Mouse (Mus musculus) midbrain, embryonic 15.5 days (tissue): ENCODE results near the gene Prol1. TPM values are rescaled to one million over a fixed set of nuclear protein-coding genes. Genes with fewer than 3 reads are reported as not detected.
"Not testable (repeated sequence)": the region's sequence is repeated elsewhere in the genome, so short reads cannot be mapped to it uniquely, and the experiment has no call there.

Experiments
- ATAC-seq: fragments of 200-750 bp; cut with Nextera tagmentation; replicated peaks from 2 replicates; pipeline ENCODE4 v1.8.0; 2017; ENCODE audit warnings: moderate TSS enrichment
- H3K27ac ChIP-seq: fragments of 300-500 bp; sonication (generic); 2 replicates; pipeline ENCODE4 v1.5.1; 2015; ENCODE audit warnings: mild to moderate bottlenecking, inconsistent platforms
- H3K27me3 ChIP-seq: fragments of 300-500 bp; sonication (generic); replicated peaks from 2 replicates; pipeline ENCODE4 v1.6.1; 2015; ENCODE audit warnings: inconsistent platforms
- H3K36me3 ChIP-seq: fragments of 300-500 bp; sonication (generic); replicated peaks from 2 replicates; pipeline ENCODE4 v1.6.1; 2015; ENCODE audit warnings: inconsistent platforms
- H3K4me1 ChIP-seq: fragments of 300-500 bp; sonication (generic); 2 replicates; pipeline ENCODE4 v1.6.1; 2015; ENCODE audit warnings: inconsistent platforms
- H3K4me2 ChIP-seq: fragments of 300-500 bp; sonication (generic); 2 replicates; pipeline ENCODE4 v1.6.1; 2015; ENCODE audit warnings: inconsistent platforms, mild to moderate bottlenecking, moderate library complexity
- H3K4me3 ChIP-seq: fragments of 300-500 bp; sonication (generic); 2 replicates; pipeline ENCODE4 v1.5.1; 2015; ENCODE audit warnings: mild to moderate bottlenecking, inconsistent platforms
- H3K9ac ChIP-seq: fragments of 300-500 bp; sonication (generic); 2 replicates; pipeline ENCODE4 v1.6.1; 2015; ENCODE audit warnings: mild to moderate bottlenecking, inconsistent platforms
- H3K9me3 ChIP-seq: fragments of 300-500 bp; sonication (generic); 2 replicates; pipeline ENCODE4 v1.6.1; 2016; ENCODE audit warnings: inconsistent platforms
- WGBS: fragments of 180-500 bp; shearing (Covaris S2); methylation state at CpG from one replicate; pipeline ENCODE4 v1.1.7; 2015; ENCODE audit warnings: mixed read lengths; 5-methylcytosine and 5-hydroxymethylcytosine counted together
- polyA plus RNA-seq: library from polyadenylated mRNA; unstranded; fragments of >200 nt; fragmentation: Nextera tagmentation; extraction: Ambion mirVana; gene quantifications from 2 replicates; pipeline ENCODE4 v1.2.1, GENCODE M21; 2015

The Prol1 gene
- polyA plus RNA-seq = not detected in 2 replicates

- Histone ChIP-seq H3K9me3 (no peaks in the 10 kb centered on the region), H3K4me3 (no peak within 1 kb of the TSS), H3K9ac (no peak within 1 kb of the TSS), H3K4me1 (no peaks in the 10 kb centered on the region), H3K36me3 (no peaks in the 10 kb centered on the region), H3K27ac (no peak within 1 kb of the TSS), H3K4me2 (no peak within 1 kb of the TSS), H3K27me3 (no peaks in the 10 kb centered on the region)
- ATAC-seq = no peak
- WGBS = 94% methylated on average over 1 of the region's 1 CpGs
Measured at GRCm38 (mm10) chr5:88317012-88317411, at the start of gene Prol1. TSS of gene Prol1 (plus strand) at chr5:88317312.

- Histone ChIP-seq H3K27me3 (no peaks in the 10 kb centered on the region), H3K9me3 (no peaks in the 10 kb centered on the region), H3K9ac (no peak within 1 kb of the TSS), H3K4me2 (no peak within 1 kb of the TSS), H3K36me3 (no peaks in the 10 kb centered on the region), H3K4me1 (no peaks in the 10 kb centered on the region), H3K4me3 (no peak within 1 kb of the TSS), H3K27ac (no peak within 1 kb of the TSS)
- 71% methylated on average over 1 of the region's 1 CpGs for WGBS
- ATAC-seq = no peak
Measured at GRCm38 (mm10) chr5:88268619-88269018, 48.5 kb upstream of the Prol1 start, which contains the start of gene Gm7714. TSS of gene Gm7714 (plus strand) at chr5:88268919.

- not testable (repeated sequence) for H3K4me2 ChIP-seq, H3K4me3 ChIP-seq, ATAC-seq, H3K9me3 ChIP-seq, H3K36me3 ChIP-seq, H3K27me3 ChIP-seq, H3K4me1 ChIP-seq, H3K27ac ChIP-seq, H3K9ac ChIP-seq
- WGBS = 71% methylated on average over 3 of the region's 3 CpGs
Measured at GRCm38 (mm10) chr5:88311307-88311706, 5.8 kb upstream of the Prol1 start.

- H3K36me3 ChIP-seq, H3K9me3 ChIP-seq, H3K27me3 ChIP-seq, H3K27ac ChIP-seq, H3K4me1 ChIP-seq, H3K4me2 ChIP-seq, H3K4me3 ChIP-seq, H3K9ac ChIP-seq, ATAC-seq: not testable (repeated sequence)
- 49% methylated on average over 2 of the region's 2 CpGs for whole genome bisulfite sequencing
Measured at GRCm38 (mm10) chr5:88348533-88348932, 31.4 kb downstream of the Prol1 start.

GRCm38 (mm10) chr5:88364768-88365167 is 47.7 kb downstream of the Prol1 start:
- Histone ChIP-seq H3K9ac (no peak overlapping the region), H3K27ac (no peak overlapping the region), H3K9me3 (no peaks in the 10 kb centered on the region), H3K36me3 (no peaks in the 10 kb centered on the region), H3K27me3 (no peaks in the 10 kb centered on the region), H3K4me3 (no peak overlapping the region), H3K4me2 (no peak overlapping the region), H3K4me1 (no peaks in the 10 kb centered on the region)
- no peak for ATAC-seq
- WGBS = 5% methylated on average over 4 of the region's 5 CpGs

- no peaks in the 10 kb centered on the region for H3K27me3 ChIP-seq
- H3K27ac ChIP-seq = no peak overlapping the region
- ATAC-seq = no peak
- H3K4me3 ChIP-seq = no peak overlapping the region
- H3K9me3 ChIP-seq = no peaks in the 10 kb centered on the region
- no peak overlapping the region for H3K9ac ChIP-seq
- H3K4me1 ChIP-seq = no peaks in the 10 kb centered on the region
- no peaks in the 10 kb centered on the region for H3K36me3 ChIP-seq
- 81% methylated on average over 1 of the region's 1 CpGs for WGBS
- no peak overlapping the region for H3K4me2 ChIP-seq
Measured at GRCm38 (mm10) chr5:88366886-88367285, 49.8 kb downstream of the Prol1 start.

GRCm38 (mm10) chr5:88370578-88371232 is 53.6 kb downstream of the Prol1 start:
- ATAC-seq = no peak
- WGBS = 77% methylated on average over 6 of the region's 6 CpGs
- no peaks in the 10 kb centered on the region for H3K27me3 ChIP-seq

GRCm38 (mm10) chr5:88372563-88372962 is 55.5 kb downstream of the Prol1 start:
- 88% methylated on average over 6 of the region's 6 CpGs for WGBS

More at GRCm38 (mm10) chr5:88370578-88371232, 53.6 kb downstream of the Prol1 start:
- no peaks in the 10 kb centered on the region for H3K4me1 ChIP-seq
- H3K36me3 ChIP-seq = no peaks in the 10 kb centered on the region
- H3K4me2 ChIP-seq = no peak overlapping the region
- H3K9me3 ChIP-seq = no peaks in the 10 kb centered on the region
- no peak overlapping the region for H3K9ac ChIP-seq
- H3K27ac ChIP-seq = no peak overlapping the region
- H3K4me3 ChIP-seq = no peak overlapping the region

GRCm38 (mm10) chr5:88375808-88376207 is 58.7 kb downstream of the Prol1 start, which contains the start of gene Amtn:
TSS of gene Amtn (plus strand) at chr5:88376108.
- Histone ChIP-seq H3K9me3 (no peaks in the 10 kb centered on the region), H3K4me2 (no peak within 1 kb of the TSS), H3K36me3 (no peaks in the 10 kb centered on the region), H3K27ac (no peak within 1 kb of the TSS), H3K27me3 (no peaks in the 10 kb centered on the region), H3K4me3 (no peak within 1 kb of the TSS), H3K9ac (no peak within 1 kb of the TSS), H3K4me1 (no peaks in the 10 kb centered on the region)
- WGBS = 92% methylated on average over 4 of the region's 4 CpGs
- ATAC-seq = no peak

More at GRCm38 (mm10) chr5:88372563-88372962, 55.5 kb downstream of the Prol1 start:
- no peaks in the 10 kb centered on the region for H3K4me1 ChIP-seq
- no peak for ATAC-seq
- H3K4me3 ChIP-seq = no peak overlapping the region
- H3K9me3 ChIP-seq = no peaks in the 10 kb centered on the region
- H3K4me2 ChIP-seq = no peak overlapping the region
- no peaks in the 10 kb centered on the region for H3K27me3 ChIP-seq
- no peak overlapping the region for H3K27ac ChIP-seq
- no peaks in the 10 kb centered on the region for H3K36me3 ChIP-seq
- no peak overlapping the region for H3K9ac ChIP-seq

Other genes starting within 250 kb of the Prol1 start
- not detected in 2 replicates for gene Smr2, start 230.8 kb upstream of the Prol1 start, polyA plus RNA-seq
- gene Gm11116, start 205.8 kb upstream of the Prol1 start, polyA plus RNA-seq = not detected in 2 replicates
- not detected in 2 replicates for gene Gm11115, start 163.2 kb upstream of the Prol1 start, polyA plus RNA-seq
- gene Gm7714, start 48.4 kb upstream of the Prol1 start, polyA plus RNA-seq = not detected in 2 replicates
- not detected in 2 replicates for gene Amtn, start 58.8 kb downstream of the Prol1 start, polyA plus RNA-seq
- gene Ambn, start 138.7 kb downstream of the Prol1 start, polyA plus RNA-seq = not detected in 2 replicates
- gene Enam, start 170.7 kb downstream of the Prol1 start, polyA plus RNA-seq = not detected in 2 replicates
- gene Jchain, start 210.6 kb downstream of the Prol1 start, polyA plus RNA-seq = 0.11 and 0.31 TPM in 2 replicates
- 45.1 and 46.9 TPM in 2 replicates for gene Utp3, start 237.2 kb downstream of the Prol1 start, polyA plus RNA-seq
- 309 and 321 TPM in 2 replicates for gene Rufy3, start 247.7 kb downstream of the Prol1 start, polyA plus RNA-seq